Mouse (Mus musculus): ENCODE results near the gene Clmp.
"Not testable (repeated sequence)": the region's sequence is repeated elsewhere in the genome, so short reads cannot be mapped to it uniquely, and the experiment has no call there.

GRCm38 (mm10) chr9:40802533-40802875 is 116.7 kb downstream of the Clmp start:
- TF ChIP-seq POLR2A (IDR thresholded peaks at IDR 0.05; ENCODE audit: borderline replicate concordance, extremely low read depth, low read depth, low read length); CTCF (IDR thresholded peaks at IDR 0.05; ENCODE audit: insufficient read depth, low read length): not testable (repeated sequence)
